Mouse (Mus musculus) cerebellum, adult 2 months (tissue): ENCODE data around the gene Efhc1. TPM values are rescaled to one million over a fixed set of nuclear protein-coding genes. Genes with fewer than 3 reads are reported as not detected.
"Not testable (repeated sequence)": the region's sequence is repeated elsewhere in the genome, so short reads cannot be mapped to it uniquely, and the experiment has no call there.

Experiments
- DNase-seq, 2 experiments: peaks; one replicate each; pipeline ENCODE4 v3.0.0; 2021
- H3K27ac ChIP-seq: fragments of 200-500 bp; 2 replicates; pipeline ENCODE4 v1.5.1; 2012; ENCODE audit warnings: low read length, control low read depth, inconsistent platforms; ENCODE audit not compliant: insufficient read depth
- H3K27me3 ChIP-seq: fragments of 200-500 bp; 2 replicates; pipeline ENCODE4 v1.6.1; 2012; ENCODE audit warnings: inconsistent platforms, mild to moderate bottlenecking, low read length, moderate library complexity; ENCODE audit not compliant: control insufficient read depth, insufficient read depth
- H3K4me1 ChIP-seq: fragments of 200-500 bp; 2 replicates; pipeline ENCODE4 v1.6.1; 2011; ENCODE audit warnings: low read length; ENCODE audit not compliant: control insufficient read depth, insufficient read depth
- H3K4me3 ChIP-seq: fragments of 200-500 bp; replicated peaks from 2 replicates; pipeline ENCODE3; 2011; ENCODE audit warnings: mild to moderate bottlenecking, low read depth, low read length, control low read depth; ENCODE audit not compliant: insufficient read depth
- CTCF ChIP-seq: fragments of 200-500 bp; IDR thresholded peaks from 2 replicates; pipeline ENCODE4 v1.5.1; 2011; ENCODE audit warnings: low read depth, mild to moderate bottlenecking, control low read depth, low read length, moderate library complexity, borderline replicate concordance; ENCODE audit not compliant: insufficient read depth
- POLR2A ChIP-seq: fragments of 200-500 bp; IDR thresholded peaks from 2 replicates; pipeline ENCODE4 v1.6.1; 2011; ENCODE audit warnings: low read length, control low read depth, borderline replicate concordance; ENCODE audit not compliant: insufficient read depth
- WGBS: fragments of 180-500 bp; shearing (Covaris S2); methylation state at CpG from one replicate; pipeline ENCODE4 v1.1.7; 2018; 5-methylcytosine and 5-hydroxymethylcytosine counted together
- polyA plus RNA-seq: library from polyadenylated mRNA; depleted of rRNA; stranded (reverse); fragments of >200 nt; gene quantifications from 2 replicates; pipeline ENCODE4 v1.2.3, GENCODE M21; 2012

Gene Efhc1
- polyA plus RNA-seq, 1 experiment: 2.1 TPM

DNA sequence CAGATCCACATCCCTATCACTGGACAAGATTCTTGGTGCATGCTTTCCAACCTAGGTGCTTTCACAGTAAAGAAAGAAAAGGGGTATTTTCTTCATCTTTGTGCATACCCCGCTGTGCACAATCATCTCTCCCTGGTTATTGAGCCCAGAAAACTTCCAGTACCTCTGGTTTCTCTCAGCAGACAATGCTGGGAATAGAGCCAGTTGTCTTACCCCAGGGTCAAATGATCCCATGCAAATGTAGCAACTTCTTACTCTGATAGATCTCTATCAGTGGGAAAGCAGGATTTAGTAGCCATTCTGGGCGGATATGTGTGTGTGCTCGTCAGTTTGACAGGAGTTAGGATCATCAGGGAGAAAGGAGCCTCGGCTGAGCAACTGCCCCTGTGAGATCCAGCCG, 35.8 kb upstream of the Efhc1 start:
- Histone ChIP-seq H3K27me3 (no peaks in the 10 kb centered on the region), H3K4me3 (no peak overlapping the region), H3K27ac (no peak overlapping the region), H3K4me1 (peaks cover 20% of the 10 kb centered on the region)
- 81% methylated on average over 5 of the region's 5 CpGs for WGBS
- no peak for DNase-seq
- TF ChIP-seq CTCF (no peak), POLR2A (no peak)

DNA sequence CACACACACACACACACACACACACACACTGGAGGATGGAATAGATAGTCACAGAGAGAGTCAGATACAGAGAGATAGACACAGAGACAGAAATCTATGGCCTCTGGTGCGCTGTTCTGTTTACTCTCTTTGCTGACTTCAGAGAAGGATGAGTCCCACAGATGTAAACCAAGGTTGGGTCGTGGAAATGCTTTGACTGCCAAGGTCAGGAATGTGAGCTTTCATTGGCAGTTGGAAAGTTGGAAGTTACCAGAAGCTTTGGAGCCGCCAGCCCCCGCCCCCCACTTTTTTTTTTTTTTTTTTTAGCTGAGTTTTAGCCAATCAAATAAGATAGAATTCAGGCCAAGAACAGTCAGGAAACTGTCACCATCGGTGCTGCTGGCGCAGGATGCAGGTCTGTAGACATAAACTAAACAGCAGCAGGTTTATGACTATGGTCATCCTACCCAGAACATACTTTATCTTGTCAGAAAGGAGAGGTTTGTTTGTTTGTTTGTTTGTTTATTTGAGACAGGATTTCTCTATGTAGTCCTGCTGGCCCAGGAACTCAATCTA, 33.9 kb upstream of the Efhc1 start:
- no peak for TF ChIP-seq POLR2A
- no peak for TF ChIP-seq CTCF
- WGBS: 48% methylated on average over 6 of the region's 6 CpGs
- Histone ChIP-seq H3K4me3 (no peak overlapping the region), H3K4me1 (peaks cover 36% of the 10 kb centered on the region), H3K27ac (no peak overlapping the region), H3K27me3 (no peaks in the 10 kb centered on the region)
- no peak for DNase-seq

DNA sequence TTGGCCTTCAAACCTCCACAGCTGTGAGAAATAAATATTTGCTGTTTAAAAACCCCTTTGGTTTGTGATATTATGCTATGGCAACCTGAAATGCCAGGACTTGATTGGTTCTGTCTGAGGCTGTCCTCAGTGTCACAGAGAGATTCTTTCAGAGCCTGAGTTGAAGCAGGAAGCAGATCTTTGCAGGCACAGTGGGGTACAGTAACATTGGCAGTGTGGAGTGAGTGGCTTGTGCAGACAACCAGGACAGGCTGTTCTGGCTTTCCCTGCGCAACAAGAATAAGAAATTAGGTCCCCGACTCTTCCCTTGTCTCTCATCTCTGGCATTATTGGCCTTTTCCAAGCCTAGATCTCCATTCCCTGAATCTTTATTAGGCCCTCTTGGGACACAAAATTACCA, 31.7 kb upstream of the Efhc1 start:
- 5% methylated on average over 2 of the region's 2 CpGs for WGBS
- H3K4me3 ChIP-seq: no peak overlapping the region
- H3K27me3 ChIP-seq: no peaks in the 10 kb centered on the region
- H3K4me1 ChIP-seq: peaks cover 44% of the 10 kb centered on the region
- DNase-seq: peak; percentile 50 to 83
- H3K27ac ChIP-seq: peak overlapping the region; percentile 95
- peak; percentile 30; the same call in 1 of the 2 replicates for TF ChIP-seq POLR2A
- TF ChIP-seq CTCF: no peak

DNA sequence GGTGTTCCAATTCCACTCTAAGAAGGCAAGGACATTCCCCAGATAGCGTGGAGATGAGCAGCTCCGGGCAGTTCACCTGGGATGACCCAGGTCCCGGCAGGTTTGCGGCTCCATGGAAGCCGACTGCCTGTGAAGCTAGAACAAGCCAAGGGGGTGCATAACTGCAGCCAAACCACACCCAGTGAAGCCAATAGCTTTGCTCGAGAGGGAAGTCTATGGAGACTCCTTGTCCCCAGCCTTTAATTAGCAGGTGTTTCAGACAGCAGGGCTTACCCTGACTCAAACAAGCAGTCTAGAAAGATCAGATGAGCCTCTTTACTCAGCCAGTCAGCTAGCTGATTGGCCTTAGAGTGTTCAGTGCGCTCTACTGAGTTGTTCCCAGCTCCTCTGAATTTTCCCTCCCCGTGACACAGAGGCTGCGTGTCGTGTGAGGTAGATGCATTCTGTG, 30.3 kb upstream of the Efhc1 start:
- no peaks in the 10 kb centered on the region for H3K27me3 ChIP-seq
- H3K4me3 ChIP-seq: peak overlapping the region; percentile 13
- peaks cover 43% of the 10 kb centered on the region for H3K4me1 ChIP-seq
- no peak for TF ChIP-seq CTCF
- TF ChIP-seq POLR2A: peak; percentile 31; the same call in 1 of the 2 replicates
- H3K27ac ChIP-seq: peak overlapping the region; percentile 95
- WGBS: 8% methylated on average over 10 of the region's 10 CpGs
- DNase-seq: peak; percentile 79 to 87

DNA sequence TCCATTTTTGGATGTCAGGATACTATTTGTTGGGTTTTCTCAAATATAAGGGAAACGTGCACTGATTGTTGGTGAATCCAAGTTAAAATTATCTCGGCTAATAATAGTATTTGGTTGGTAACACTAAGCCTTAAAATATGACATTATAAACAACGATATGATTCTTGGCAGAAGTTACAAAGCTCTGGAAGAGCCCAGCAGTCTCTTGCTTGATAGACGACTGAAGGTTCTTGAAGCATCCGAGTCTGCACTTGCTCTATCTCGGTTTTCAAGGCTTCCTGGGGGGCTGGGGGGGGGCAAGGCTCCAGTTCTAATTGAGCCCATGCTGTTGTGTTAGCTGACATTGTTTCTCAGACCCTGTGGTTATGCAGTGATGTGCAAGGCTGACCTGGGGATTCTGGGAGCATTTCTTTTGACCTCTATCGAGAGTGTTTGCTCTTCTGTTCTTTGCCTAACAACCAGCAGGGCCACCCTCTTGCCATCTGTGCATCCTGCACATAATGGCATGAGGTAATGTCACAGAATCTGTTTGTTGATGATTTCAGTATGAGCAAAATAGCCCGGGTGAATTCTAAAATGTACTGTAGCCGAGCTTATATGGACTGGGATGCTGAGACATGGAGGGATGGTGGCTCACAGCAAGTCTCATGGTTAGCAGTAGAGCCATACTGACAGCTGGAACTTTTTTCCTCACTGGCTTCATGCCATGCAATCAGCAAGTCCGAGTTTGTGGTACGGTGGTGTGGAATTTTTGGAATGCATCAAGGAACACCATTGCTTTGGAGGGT, 28.6 kb upstream of the Efhc1 start:
- H3K27me3 ChIP-seq: no peaks in the 10 kb centered on the region
- H3K4me1 ChIP-seq: peaks cover 43% of the 10 kb centered on the region
- whole genome bisulfite sequencing: 2% methylated on average over 11 of the region's 11 CpGs
- no peak overlapping the region for H3K4me3 ChIP-seq
- DNase-seq: peak; percentile 85 to 93
- H3K27ac ChIP-seq: peak overlapping the region; percentile 96
- peak; percentile 25; the same call in 1 of the 2 replicates for TF ChIP-seq POLR2A
- TF ChIP-seq CTCF: no peak

DNA sequence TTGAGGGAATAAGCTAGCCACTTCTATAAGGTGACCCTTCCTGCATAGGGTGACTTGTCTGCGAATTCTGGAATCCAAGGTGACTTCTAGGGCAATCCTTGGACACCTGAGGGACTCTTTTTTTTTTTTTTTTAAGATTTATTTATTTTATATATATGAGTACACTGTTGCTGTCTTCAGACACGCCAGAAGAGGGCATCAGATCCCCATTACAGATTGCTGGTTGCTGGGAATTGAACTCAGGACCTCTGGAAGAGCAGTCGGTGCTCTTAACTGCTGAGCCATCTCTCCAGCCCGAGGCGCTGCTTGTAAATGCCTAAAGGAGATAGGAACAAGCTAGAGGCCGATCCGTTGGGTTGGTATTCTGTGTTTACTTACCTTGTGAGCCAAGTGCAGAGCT, 26.1 kb upstream of the Efhc1 start:
- H3K4me3 ChIP-seq, H3K27ac ChIP-seq, DNase-seq, H3K27me3 ChIP-seq: not testable (repeated sequence)
- H3K4me1 ChIP-seq: peaks cover 35% of the 10 kb centered on the region
- 90% methylated on average over 7 of the region's 7 CpGs for WGBS

DNA sequence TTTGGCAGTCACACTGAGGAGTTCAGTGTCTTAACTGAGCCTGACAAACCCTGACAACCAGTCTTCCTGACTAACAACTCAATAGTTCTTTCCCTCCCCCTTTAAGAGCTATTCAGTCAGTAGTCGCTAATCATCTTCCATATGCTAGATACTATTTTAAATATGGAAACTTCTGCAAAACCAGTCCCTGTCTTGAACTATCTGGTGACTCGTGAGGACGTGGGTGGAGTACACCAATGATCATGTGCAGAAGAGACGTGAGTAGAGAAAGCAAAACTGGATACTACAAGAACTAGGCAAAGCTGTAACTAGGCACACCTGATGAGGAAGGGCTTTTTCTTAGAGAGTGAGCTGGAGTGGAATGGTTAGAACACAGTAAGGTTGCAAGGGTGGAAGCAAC, 25.5 kb upstream of the Efhc1 start:
- no peak for TF ChIP-seq POLR2A
- no peak for TF ChIP-seq CTCF
- no peak overlapping the region for H3K4me3 ChIP-seq
- no peaks in the 10 kb centered on the region for H3K27me3 ChIP-seq
- 77% methylated on average over 4 of the region's 4 CpGs for WGBS
- no peak overlapping the region for H3K27ac ChIP-seq
- DNase-seq: no peak
- peaks cover 29% of the 10 kb centered on the region for H3K4me1 ChIP-seq

DNA sequence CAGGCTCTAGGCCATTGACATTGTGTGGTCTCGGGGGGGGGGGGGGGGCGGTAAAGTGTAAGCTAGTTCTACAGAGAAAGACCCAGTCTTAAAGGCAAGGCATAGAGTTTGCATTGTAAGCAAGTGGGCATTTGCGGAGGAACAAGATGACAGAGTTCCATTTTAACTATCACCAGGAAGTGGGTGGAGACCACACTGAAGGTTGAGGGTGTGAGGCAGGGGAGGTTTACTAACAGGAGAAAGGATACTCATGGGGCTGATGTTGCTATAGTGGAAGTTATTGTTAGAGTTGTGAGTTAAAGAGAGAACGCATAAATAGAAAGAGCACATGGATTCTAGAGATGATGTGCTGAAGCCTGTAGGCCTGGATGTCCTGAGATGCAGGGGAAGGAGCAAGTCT, 25.1 kb upstream of the Efhc1 start:
- Histone ChIP-seq H3K27ac (no peak overlapping the region), H3K4me1 (peaks cover 25% of the 10 kb centered on the region), H3K4me3 (no peak overlapping the region), H3K27me3 (no peaks in the 10 kb centered on the region)
- DNase-seq: no peak
- no peak for TF ChIP-seq POLR2A
- TF ChIP-seq CTCF: no peak
- 78% methylated on average over 4 of the region's 4 CpGs for WGBS
